Mouse (Mus musculus) colon, adult 2 months (tissue): ENCODE measurements around the gene Aass. TPM values are rescaled to one million over a fixed set of nuclear protein-coding genes. Genes with fewer than 3 reads are reported as not detected.

Experiments
- polyA plus RNA-seq: library from polyadenylated mRNA; depleted of rRNA; stranded (reverse); fragments of >200 nt; gene quantifications from 2 replicates; pipeline ENCODE4 v1.2.3, GENCODE M21; 2012; rRNA removed

Aass gene
- polyA plus RNA-seq = 0.09 and 0.13 TPM in 2 replicates

DNA sequence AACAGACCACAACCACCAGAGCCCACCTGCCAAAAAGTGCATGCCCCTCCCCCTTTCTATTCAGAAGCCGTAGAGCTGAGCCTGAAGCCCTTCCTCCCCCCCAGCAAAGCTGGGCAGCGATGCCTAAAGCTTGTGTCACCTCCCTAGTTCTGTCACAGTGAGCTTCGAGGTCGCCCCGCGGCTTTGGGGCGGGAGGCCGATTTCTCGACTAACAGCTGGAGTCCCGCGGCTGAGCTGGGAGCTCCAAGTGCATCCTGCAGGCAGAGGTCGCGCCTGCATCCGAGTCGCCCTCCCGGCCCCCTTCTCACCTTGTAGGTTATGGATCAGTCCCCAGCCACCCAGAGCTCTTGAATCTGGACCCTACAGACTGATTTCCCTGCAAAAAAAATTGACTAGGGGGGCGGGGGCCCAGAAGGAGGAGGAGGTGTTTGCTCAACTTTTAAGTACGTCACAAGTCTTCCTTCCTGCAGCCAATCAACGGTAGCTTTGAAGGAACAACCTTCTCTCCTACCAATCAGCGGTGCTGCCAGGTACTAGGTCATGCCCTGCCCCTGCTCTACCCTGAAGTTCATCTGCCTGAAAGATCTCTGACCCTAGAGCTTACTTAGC, at the start of gene Aass:
Gene Aass, minus strand, starts transcription at position 414 of the 609 bp plus-strand sequence.

Other genes starting within 250 kb of the Aass start
- gene Fezf1, start 115.4 kb upstream of the Aass start, polyA plus RNA-seq = 0.06 TPM in 1 of 2 replicates, not detected in the other